Mouse (Mus musculus) erythroblast, embryonic 14.5 days (primary cell): ENCODE measurements around the gene Polr2e.

Experiments
- GATA1 ChIP-seq: IDR thresholded peaks from 2 replicates; pipeline ENCODE4 v1.6.1; 2012; ENCODE audit warnings: low read length, inconsistent platforms, mixed read lengths
- TAL1 ChIP-seq: IDR thresholded peaks from 3 replicates; pipeline ENCODE4 v1.6.1; 2012; ENCODE audit warnings: low read length, inconsistent platforms, mixed read lengths

DNA sequence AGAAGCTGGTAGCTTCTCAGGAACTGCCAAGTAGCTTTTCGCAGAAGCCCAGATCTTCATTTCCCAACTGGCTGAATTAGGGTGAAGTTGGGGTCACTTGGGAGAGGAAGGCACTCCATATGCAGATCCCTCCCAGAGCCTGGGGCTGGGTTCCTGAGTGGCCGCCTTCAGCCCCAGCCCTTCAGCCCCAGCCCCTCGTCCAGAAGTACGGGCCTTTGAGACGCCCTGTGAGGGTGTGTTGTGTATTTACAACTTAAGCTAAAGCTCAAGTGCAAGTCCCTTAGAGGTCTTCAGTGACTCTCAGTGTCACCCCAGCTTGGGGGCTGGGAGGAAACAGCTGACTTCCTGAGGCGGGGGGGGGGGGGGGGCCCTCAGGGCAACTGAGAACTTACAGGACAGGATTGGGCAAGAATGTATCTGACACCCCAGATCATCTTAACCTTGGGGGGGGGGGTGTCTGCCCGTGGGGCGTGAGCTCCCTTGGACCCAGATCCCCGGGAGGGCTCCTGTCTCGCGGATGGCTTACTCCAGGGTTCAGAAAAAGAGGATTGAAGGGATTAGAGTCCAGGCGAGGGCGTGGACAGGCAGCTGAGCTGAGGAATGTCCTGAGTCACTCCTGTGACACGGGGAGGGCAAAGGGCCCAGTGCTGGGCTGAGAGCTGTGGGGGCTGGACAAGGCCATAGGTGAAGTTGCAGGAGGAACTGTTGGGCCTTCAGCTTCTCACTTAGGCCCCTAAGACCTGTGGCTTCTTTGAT lies 12.2 kb upstream of the Polr2e start:
- TF ChIP-seq GATA1 (no peak), TAL1 (no peak)
